Mouse (Mus musculus): ENCODE measurements at regions not wholly inside any gene's neighbourhood (a gene's known extent, or its start where the extent isn't known, plus 50 kb on each side); places are given as distances from the start of the nearest gene placed in this dataset.

GRCm38 (mm10) chr3:39673997-39674396 lies 787.3 kb downstream of the Fat4 start:
- TF ChIP-seq CTCF (IDR thresholded peaks at IDR 0.05; ENCODE audit: low read depth) (no peak), EP300 (optimal IDR thresholded peaks at IDR 0.05) (no peak)

Measured in stomach, postnatal 0 days (tissue).